Mouse (Mus musculus) embryonic facial prominence, embryonic 13.5 days (tissue): Measurements from ENCODE around the gene Rad51b. TPM values are rescaled to one million over a fixed set of nuclear protein-coding genes. Genes with fewer than 3 reads are reported as not detected.

ENCODE experiments used
- ATAC-seq: fragments of 200-750 bp; cut with Nextera tagmentation; 2 replicates; pipeline ENCODE4 v1.8.0; 2017; ENCODE audit warnings: low read depth; ENCODE audit not compliant: insufficient number of reproducible peaks, insufficient read depth, low FRiP score, low TSS enrichment
- H3K27ac ChIP-seq: fragments of 300-500 bp; sonication (generic); 2 replicates; pipeline ENCODE4 v1.5.1; 2015; ENCODE audit warnings: moderate library complexity, mild to moderate bottlenecking, inconsistent platforms
- H3K27me3 ChIP-seq: fragments of 300-500 bp; sonication (generic); 2 replicates; pipeline ENCODE4 v1.6.1; 2015; ENCODE audit warnings: mild to moderate bottlenecking, inconsistent platforms
- H3K36me3 ChIP-seq: fragments of 300-500 bp; sonication (generic); 2 replicates; pipeline ENCODE4 v1.6.1; 2015; ENCODE audit warnings: mild to moderate bottlenecking, inconsistent platforms
- H3K4me1 ChIP-seq: fragments of 300-500 bp; sonication (generic); 2 replicates; pipeline ENCODE4 v1.6.1; 2015; ENCODE audit warnings: inconsistent platforms
- H3K4me2 ChIP-seq: fragments of 300-500 bp; sonication (generic); 2 replicates; pipeline ENCODE4 v1.6.1; 2015; ENCODE audit warnings: moderate library complexity, mild to moderate bottlenecking, inconsistent platforms
- H3K4me3 ChIP-seq: fragments of 300-500 bp; sonication (generic); 2 replicates; pipeline ENCODE4 v1.5.1; 2015; ENCODE audit warnings: mild to moderate bottlenecking, inconsistent platforms
- H3K9ac ChIP-seq: fragments of 300-500 bp; sonication (generic); 2 replicates; pipeline ENCODE4 v1.6.1; 2015; ENCODE audit warnings: mild to moderate bottlenecking, inconsistent platforms
- H3K9me3 ChIP-seq: fragments of 300-500 bp; sonication (generic); 2 replicates; pipeline ENCODE4 v1.6.1; 2016; ENCODE audit warnings: inconsistent platforms
- WGBS: fragments of 180-500 bp; shearing (Covaris S2); methylation state at CpG from one replicate; pipeline ENCODE4 v1.1.7; 2015; ENCODE audit warnings: mixed read lengths; 5-methylcytosine and 5-hydroxymethylcytosine counted together
- polyA plus RNA-seq: library from polyadenylated mRNA; unstranded; fragments of >200 nt; fragmentation: Nextera tagmentation; extraction: Ambion mirVana; gene quantifications from 2 replicates; pipeline ENCODE4 v1.2.1, GENCODE M21; 2015

Gene Rad51b
- polyA plus RNA-seq, 1 experiment from 2014 or later: 8.8 TPM

DNA sequence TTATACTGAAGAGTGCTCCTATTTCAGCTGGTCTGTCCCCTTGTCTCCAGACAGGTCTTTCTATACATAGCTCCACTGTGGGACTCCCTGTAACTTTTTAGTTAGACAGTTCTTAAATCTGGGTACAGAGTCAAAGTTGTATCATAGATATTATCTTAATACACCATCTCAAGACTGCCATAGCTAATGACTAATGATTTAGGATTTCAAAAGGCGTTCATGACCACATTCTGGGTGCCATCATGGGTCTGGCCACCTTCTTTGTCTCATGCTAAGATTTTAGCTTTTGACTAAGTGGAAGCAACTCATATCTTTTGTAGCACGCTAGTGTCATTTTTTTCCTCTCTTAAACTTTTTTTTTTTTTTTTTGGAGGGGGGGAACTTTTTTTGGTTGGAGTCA, 300.3 kb downstream of the Rad51b start:
- Histone ChIP-seq H3K4me3 (no peak overlapping the region), H3K36me3 (no peaks in the 10 kb centered on the region), H3K27ac (0 out of 2 replicates have a peak overlapping the region, but pooled peaks have one; percentile 5), H3K27me3 (no peaks in the 10 kb centered on the region), H3K9ac (no peak overlapping the region), H3K4me2 (no peak overlapping the region), H3K9me3 (no peaks in the 10 kb centered on the region), H3K4me1 (peaks cover 22% of the 10 kb centered on the region)
- WGBS: 75% methylated on average over 2 of the region's 2 CpGs
- ATAC-seq: no peak

DNA sequence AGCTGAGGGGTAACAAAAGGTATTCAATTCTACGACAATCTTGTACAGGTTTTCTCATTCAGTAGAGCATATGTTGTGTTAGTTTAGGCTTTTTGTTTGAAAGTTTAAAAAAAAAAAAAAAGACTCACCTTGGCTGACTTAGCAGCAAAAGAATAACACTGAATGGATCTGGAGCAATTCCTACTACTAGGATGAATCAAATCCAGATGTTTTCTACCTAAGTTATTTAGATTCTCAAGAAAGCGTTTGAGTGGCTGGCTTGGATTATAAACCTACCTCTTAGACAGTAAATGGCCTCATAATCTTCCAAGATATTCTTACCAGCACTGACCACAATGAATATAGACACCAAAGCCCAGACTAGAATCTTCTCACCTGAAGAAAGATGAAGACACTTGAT, 300.7 kb downstream of the Rad51b start:
- WGBS: 35% methylated on average over 2 of the region's 2 CpGs
- Histone ChIP-seq H3K4me3 (no peak overlapping the region), H3K4me1 (peaks cover 24% of the 10 kb centered on the region), H3K27ac (peak overlapping the region; percentile 5; the same call in 1 of the 2 replicates), H3K4me2 (no peak overlapping the region), H3K9me3 (no peaks in the 10 kb centered on the region), H3K36me3 (no peaks in the 10 kb centered on the region), H3K27me3 (no peaks in the 10 kb centered on the region), H3K9ac (no peak overlapping the region)
- ATAC-seq: no peak

DNA sequence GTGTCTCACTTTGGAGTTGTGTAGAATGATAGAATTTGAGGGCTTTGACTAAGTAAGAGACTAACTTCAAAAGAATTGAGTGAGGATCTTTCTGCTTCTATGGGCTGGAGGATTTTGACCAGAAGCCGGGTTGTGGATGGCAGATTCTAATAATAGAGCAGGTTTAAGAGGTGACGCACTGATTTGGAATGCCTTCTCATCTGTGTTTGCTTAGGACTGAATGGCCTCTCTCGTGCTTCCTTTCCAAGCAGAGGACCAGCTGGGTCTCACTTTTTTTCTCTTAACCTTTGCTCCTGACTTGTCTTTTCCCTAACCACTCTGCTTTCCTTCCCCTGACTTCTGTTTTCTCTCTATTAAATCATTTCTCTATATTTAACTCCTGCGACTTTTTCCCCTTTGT, 301.4 kb downstream of the Rad51b start:
- WGBS: 33% methylated on average over 4 of the region's 4 CpGs
- Histone ChIP-seq H3K9me3 (no peaks in the 10 kb centered on the region), H3K27me3 (no peaks in the 10 kb centered on the region), H3K4me2 (no peak overlapping the region), H3K36me3 (no peaks in the 10 kb centered on the region), H3K9ac (no peak overlapping the region), H3K4me3 (no peak overlapping the region), H3K27ac (no peak overlapping the region), H3K4me1 (peaks cover 24% of the 10 kb centered on the region)
- no peak for ATAC-seq

DNA sequence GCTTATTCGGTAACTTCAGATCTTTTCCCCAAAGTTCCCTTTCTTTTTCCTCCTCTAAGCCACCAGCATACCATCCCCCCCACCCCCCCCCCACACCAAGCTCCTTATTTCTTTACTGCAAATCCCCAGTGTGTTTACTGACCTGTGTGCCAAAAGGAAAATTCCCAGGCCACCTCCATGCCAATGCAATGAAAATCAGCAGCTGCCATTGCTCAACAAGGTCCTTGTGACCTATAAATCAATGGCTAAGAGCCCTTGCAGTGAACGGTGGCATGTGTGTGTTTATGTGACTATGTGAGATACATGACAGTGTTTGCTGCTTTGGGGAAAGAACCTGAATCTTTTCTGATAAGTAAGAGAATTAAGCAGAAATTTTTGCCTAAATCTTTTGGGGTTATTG, 301.8 kb downstream of the Rad51b start:
- Histone ChIP-seq H3K27me3 (no peaks in the 10 kb centered on the region), H3K9ac (no peak overlapping the region), H3K36me3 (no peaks in the 10 kb centered on the region), H3K4me2 (no peak overlapping the region), H3K4me3 (no peak overlapping the region), H3K9me3 (no peaks in the 10 kb centered on the region), H3K27ac (no peak overlapping the region), H3K4me1 (peaks cover 24% of the 10 kb centered on the region)
- WGBS: 72% methylated on average over 2 of the region's 2 CpGs
- no peak for ATAC-seq

DNA sequence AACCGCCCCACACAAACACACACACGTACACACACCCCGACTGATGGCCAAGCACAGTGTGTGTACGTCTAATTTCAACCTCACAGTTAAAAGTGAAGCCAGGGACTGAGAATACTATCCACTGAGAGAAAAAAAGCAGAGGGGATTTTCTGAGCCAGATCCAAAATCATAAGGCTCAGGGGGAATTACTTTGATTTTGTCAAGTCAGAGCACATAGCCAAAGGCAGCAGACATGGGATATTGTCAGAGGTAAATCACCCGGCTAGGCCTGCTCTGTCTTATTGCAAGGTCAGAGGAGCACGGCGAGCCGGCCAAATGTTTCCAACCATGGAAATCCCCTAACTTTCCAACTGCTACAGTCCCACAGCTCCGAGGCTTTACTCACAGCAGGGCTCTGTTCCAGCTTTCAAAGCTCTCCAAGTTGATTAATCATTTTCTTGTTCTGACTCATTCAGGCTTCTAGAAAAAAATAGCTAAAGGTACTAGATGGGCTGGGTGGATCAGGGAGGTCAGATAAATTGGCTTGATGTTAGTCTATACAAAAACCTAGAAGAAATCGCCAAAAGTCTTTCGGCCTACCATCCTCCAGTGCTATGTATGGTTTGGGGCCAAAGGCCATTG, 303.2 kb downstream of the Rad51b start:
- ATAC-seq: no peak
- Histone ChIP-seq H3K4me3 (no peak overlapping the region), H3K9ac (no peak overlapping the region), H3K9me3 (no peaks in the 10 kb centered on the region), H3K27me3 (no peaks in the 10 kb centered on the region), H3K4me2 (no peak overlapping the region), H3K4me1 (peaks cover 24% of the 10 kb centered on the region), H3K36me3 (no peaks in the 10 kb centered on the region), H3K27ac (peak overlapping the region; percentile 68)
- WGBS: 47% methylated on average over 11 of the region's 11 CpGs

DNA sequence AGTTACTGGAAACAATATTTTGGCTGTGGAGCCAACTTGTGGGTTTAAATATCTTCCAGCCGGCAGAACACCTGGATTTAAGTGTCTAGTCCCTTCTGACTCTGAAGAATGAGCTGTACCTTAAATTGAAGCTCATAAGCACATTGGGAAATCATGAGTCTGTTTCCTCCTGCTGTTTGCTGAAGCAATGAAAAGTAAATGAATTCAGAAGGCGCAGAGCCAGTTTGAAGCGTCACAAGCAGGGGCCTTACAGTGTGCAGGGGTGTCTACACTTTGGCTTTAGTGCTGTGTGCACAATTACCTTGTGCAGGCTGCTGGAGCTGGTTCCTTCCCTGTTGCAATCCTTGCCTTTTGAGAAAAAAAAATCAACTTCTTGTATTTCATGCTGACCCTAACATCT, 305.6 kb downstream of the Rad51b start:
- Histone ChIP-seq H3K27ac (no peak overlapping the region), H3K27me3 (no peaks in the 10 kb centered on the region), H3K4me2 (no peak overlapping the region), H3K4me1 (peaks cover 24% of the 10 kb centered on the region), H3K36me3 (no peaks in the 10 kb centered on the region), H3K4me3 (no peak overlapping the region), H3K9ac (no peak overlapping the region), H3K9me3 (no peaks in the 10 kb centered on the region)
- WGBS: 74% methylated on average over 3 of the region's 3 CpGs
- no peak for ATAC-seq

DNA sequence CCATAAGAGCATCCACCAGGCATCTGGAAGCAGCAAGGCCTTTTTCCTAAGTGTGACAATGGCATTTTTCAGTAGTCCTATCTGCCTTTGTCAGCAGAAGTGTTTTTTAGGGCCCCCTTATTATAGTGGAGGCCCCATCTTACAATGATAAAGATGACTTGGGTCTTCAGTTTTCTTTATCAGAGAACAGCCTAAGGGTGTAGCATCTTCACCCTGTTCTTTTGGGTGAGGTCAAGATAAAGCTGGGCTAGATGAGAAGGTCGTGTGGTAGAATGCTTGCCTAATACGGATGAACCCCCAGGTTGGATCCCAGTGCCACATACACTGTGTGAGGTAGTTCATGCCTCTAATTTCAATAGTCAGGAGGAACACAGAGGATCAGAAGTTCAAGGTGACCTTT, 307.8 kb downstream of the Rad51b start:
- no peak for ATAC-seq
- H3K4me3 ChIP-seq: no peak overlapping the region
- WGBS: 88% methylated on average over 2 of the region's 2 CpGs
- no peaks in the 10 kb centered on the region for H3K27me3 ChIP-seq
- H3K36me3 ChIP-seq: no peaks in the 10 kb centered on the region
- H3K4me2 ChIP-seq: no peak overlapping the region
- no peak overlapping the region for H3K27ac ChIP-seq
- H3K9me3 ChIP-seq: no peaks in the 10 kb centered on the region
- no peak overlapping the region for H3K9ac ChIP-seq
- H3K4me1 ChIP-seq: peaks cover 27% of the 10 kb centered on the region

DNA sequence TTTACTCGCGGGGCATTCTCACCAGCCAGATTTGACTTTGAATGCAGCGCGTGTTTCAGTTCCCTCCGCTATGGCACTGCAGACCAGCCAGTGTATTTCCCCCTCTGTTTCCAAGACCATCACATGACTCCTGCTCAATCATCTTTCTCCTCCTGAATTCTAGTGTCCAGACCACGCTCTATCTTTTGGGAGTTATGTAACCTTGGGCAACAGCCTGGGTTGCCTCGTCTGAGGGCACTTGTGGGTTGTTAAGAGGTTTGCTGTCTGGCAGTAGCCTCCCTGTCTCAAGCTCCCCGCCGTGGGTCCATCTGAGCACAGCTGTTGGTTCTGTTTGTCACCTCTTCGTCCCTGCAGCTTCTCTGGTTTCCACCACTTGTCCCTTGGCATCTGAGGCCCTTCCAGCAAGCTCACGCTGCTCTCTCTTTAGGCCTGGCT, 309.1 kb downstream of the Rad51b start:
- no peak overlapping the region for H3K9ac ChIP-seq
- no peak overlapping the region for H3K4me2 ChIP-seq
- no peaks in the 10 kb centered on the region for H3K36me3 ChIP-seq
- no peaks in the 10 kb centered on the region for H3K27me3 ChIP-seq
- ATAC-seq: no peak
- no peak overlapping the region for H3K27ac ChIP-seq
- no peaks in the 10 kb centered on the region for H3K9me3 ChIP-seq
- WGBS: 91% methylated on average over 11 of the region's 11 CpGs
- peaks cover 33% of the 10 kb centered on the region for H3K4me1 ChIP-seq
- H3K4me3 ChIP-seq: no peak overlapping the region

DNA sequence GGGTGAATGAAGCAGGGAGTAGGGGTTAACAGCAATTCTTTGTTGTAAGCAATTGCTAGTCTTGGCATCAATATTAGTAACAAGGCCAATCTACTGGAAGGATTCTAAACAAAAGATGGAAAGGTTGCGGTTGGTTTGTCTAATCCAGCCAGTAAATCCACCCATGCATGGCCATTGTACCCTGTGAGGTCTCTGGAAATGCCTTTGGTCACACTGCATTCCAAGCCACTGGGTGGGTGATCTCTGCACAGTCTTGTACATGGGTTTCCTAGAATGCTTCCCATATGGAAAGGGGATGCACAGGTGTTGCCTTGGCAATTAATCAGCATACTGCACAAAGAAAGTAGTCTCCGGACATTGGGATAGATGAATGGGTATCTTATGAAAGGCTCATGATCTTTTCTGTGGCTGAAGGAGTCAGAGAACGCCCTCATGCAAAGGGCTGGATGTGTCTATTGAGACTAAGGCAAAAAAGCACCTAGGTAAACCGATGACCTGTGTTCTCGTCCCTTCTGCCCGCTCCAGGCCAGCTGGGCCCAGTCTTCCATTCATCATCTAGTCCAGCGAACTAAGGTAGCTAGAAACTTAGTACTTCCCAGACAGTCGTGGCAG, 312.4 kb downstream of the Rad51b start:
- H3K4me1 ChIP-seq: peaks cover 51% of the 10 kb centered on the region
- ATAC-seq: no peak
- no peak overlapping the region for H3K4me2 ChIP-seq
- H3K4me3 ChIP-seq: no peak overlapping the region
- no peaks in the 10 kb centered on the region for H3K27me3 ChIP-seq
- H3K9me3 ChIP-seq: no peaks in the 10 kb centered on the region
- no peak overlapping the region for H3K9ac ChIP-seq
- 84% methylated on average over 8 of the region's 8 CpGs for WGBS
- H3K36me3 ChIP-seq: no peaks in the 10 kb centered on the region
- peak overlapping the region; percentile 48; the same call in 1 of the 2 replicates for H3K27ac ChIP-seq

DNA sequence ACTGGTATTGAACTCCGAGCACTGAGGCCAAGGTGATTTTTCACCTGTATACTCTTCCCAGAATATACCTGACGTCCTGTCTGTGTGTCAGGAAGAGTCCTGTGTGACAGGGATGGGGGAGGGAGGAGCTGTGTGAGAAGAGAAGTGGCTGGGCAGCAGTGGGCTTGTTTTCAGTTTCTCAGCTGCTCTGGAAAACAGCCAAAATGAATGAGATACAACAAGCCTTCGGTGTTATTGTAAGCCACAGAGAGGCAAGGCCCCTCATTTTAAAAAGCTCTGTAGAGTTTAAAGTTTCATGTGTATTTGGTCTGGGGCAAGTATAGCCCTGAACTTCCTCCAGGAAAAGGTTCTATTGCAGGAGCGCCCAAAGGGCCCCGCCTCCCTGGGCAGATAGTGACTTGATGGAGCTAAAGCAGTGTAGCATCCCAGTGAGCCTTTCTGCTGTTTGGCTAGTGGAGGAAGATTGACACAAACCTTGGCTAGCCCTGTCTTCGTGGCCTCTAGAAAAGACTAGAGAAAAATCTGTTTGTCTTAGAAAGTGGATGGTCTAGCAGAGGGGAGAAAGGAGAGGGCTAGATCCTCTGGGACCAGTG, 313.5 kb downstream of the Rad51b start:
- H3K27ac ChIP-seq: peak overlapping the region; percentile 57
- no peaks in the 10 kb centered on the region for H3K27me3 ChIP-seq
- 58% methylated on average over 6 of the region's 6 CpGs for WGBS
- H3K9me3 ChIP-seq: no peaks in the 10 kb centered on the region
- H3K9ac ChIP-seq: no peak overlapping the region
- ATAC-seq: no peak
- H3K36me3 ChIP-seq: no peaks in the 10 kb centered on the region
- H3K4me2 ChIP-seq: no peak overlapping the region
- peaks cover 58% of the 10 kb centered on the region for H3K4me1 ChIP-seq
- H3K4me3 ChIP-seq: no peak overlapping the region

DNA sequence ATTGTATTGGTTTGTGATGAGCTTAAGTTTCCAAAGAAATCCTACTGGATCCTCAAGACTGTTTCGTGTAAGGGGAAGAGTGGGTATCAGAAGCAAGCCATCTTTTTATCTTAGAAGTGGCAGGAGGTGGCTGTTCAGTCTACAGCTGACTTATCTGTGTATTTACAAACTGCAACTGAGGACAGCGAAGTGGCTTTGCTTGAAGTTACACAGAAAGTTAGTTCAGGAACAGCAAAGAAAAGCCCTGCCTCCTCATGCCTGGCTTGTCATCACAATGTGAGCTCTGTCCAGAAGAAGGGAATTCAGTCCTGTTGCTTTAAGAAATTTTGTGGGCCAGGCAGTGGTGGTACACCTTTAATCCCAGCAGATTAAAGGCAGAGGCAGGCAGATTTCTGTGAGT, 314.6 kb downstream of the Rad51b start:
- H3K4me1 ChIP-seq: peaks cover 63% of the 10 kb centered on the region
- peak overlapping the region; percentile 57 for H3K27ac ChIP-seq
- 95% methylated on average over 2 of the region's 2 CpGs for WGBS
- no peaks in the 10 kb centered on the region for H3K9me3 ChIP-seq
- no peak overlapping the region for H3K4me2 ChIP-seq
- H3K9ac ChIP-seq: no peak overlapping the region
- H3K36me3 ChIP-seq: no peaks in the 10 kb centered on the region
- H3K4me3 ChIP-seq: no peak overlapping the region
- no peaks in the 10 kb centered on the region for H3K27me3 ChIP-seq
- ATAC-seq: no peak
